Mouse (Mus musculus) kidney, embryonic 14.5 days (tissue): ENCODE results near the gene Btnl4. TPM values are rescaled to one million over a fixed set of nuclear protein-coding genes. Genes with fewer than 3 reads are reported as not detected.

Experiments
- ATAC-seq: fragments of 200-750 bp; cut with Nextera tagmentation; 2 replicates; pipeline ENCODE4 v1.8.0; 2017; ENCODE audit warnings: moderate number of reproducible peaks, mild to moderate bottlenecking, moderate TSS enrichment, moderate library complexity; ENCODE audit not compliant: low FRiP score, low TSS enrichment
- H3K27ac ChIP-seq: fragments of 300-500 bp; sonication (generic); 2 replicates; pipeline ENCODE4 v1.5.1; 2014; ENCODE audit warnings: low read depth, mild to moderate bottlenecking, low read length, moderate library complexity, mixed read lengths
- H3K27me3 ChIP-seq: fragments of 300-500 bp; sonication (generic); 2 replicates; pipeline ENCODE4 v1.6.1; 2014; ENCODE audit warnings: mild to moderate bottlenecking, low read length; ENCODE audit not compliant: control insufficient read depth, insufficient read depth
- H3K36me3 ChIP-seq: fragments of 300-500 bp; sonication (generic); 2 replicates; pipeline ENCODE4 v1.6.1; 2014; ENCODE audit warnings: low read length, mixed read lengths; ENCODE audit not compliant: control insufficient read depth, insufficient read depth
- H3K4me1 ChIP-seq: fragments of 300-500 bp; sonication (generic); 2 replicates; pipeline ENCODE4 v1.6.1; 2014; ENCODE audit warnings: low read length, mixed read lengths; ENCODE audit not compliant: control insufficient read depth, insufficient read depth
- H3K4me2 ChIP-seq: fragments of 300-500 bp; sonication (generic); replicated peaks from 2 replicates; pipeline ENCODE4 v1.6.1; 2014; ENCODE audit warnings: low read depth, mild to moderate bottlenecking, low read length
- H3K4me3 ChIP-seq: fragments of 300-500 bp; sonication (generic); 2 replicates; pipeline ENCODE4 v1.5.1; 2014; ENCODE audit warnings: mild to moderate bottlenecking, low read length
- H3K9ac ChIP-seq: fragments of 300-500 bp; sonication (generic); 2 replicates; pipeline ENCODE4 v1.6.1; 2014; ENCODE audit warnings: low read depth, mild to moderate bottlenecking, low read length, moderate library complexity
- H3K9me3 ChIP-seq: fragments of 300-500 bp; sonication (generic); 2 replicates; pipeline ENCODE4 v1.6.1; 2016; ENCODE audit warnings: low read length; ENCODE audit not compliant: control insufficient read depth
- WGBS: fragments of 180-500 bp; shearing (Covaris S2); extraction: QIAGEN DNeasy Blood & Tissue Kit; methylation state at CpG from one replicate; pipeline ENCODE4 v1.1.7; 2014; 5-methylcytosine and 5-hydroxymethylcytosine counted together
- polyA plus RNA-seq: library from polyadenylated mRNA; unstranded; fragments of >200 nt; fragmentation: Nextera tagmentation; extraction: Ambion mirVana; gene quantifications from 2 replicates; pipeline ENCODE4 v1.2.1, GENCODE M21; 2014

Gene Btnl4
- polyA plus RNA-seq, 1 experiment from 2014 or later, result not detected

GRCm38 (mm10) chr17:34448473-34449041, 28.6 kb downstream of the Btnl4 start:
- ATAC-seq, result no peak
- Histone ChIP-seq H3K27ac (no peak overlapping the region), H3K9ac (no peak overlapping the region), H3K4me3 (no peak overlapping the region), H3K9me3 (no peaks in the 10 kb centered on the region), H3K4me1 (no peaks in the 10 kb centered on the region), H3K4me2 (no peak overlapping the region), H3K27me3 (no peaks in the 10 kb centered on the region), H3K36me3 (no peaks in the 10 kb centered on the region)
- WGBS, result 36% methylated on average over 6 of the region's 6 CpGs

DNA sequence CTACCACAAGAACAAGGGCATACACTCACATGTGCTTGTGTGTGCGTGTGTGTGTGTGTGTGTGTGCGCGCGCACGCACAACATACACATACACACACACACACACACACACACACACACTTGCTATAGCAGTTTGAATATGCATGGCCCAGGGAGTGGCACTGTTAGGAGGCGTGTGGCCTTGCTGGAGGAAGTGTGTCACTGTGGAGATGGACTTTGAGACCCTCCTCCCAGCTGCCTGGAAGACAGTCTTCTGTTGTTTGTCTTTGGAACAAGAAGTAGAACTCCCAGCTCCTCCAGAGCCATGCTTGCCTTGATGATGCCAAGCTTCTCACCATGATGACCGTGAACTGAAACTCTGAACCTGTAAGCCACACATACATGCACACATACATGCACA, 35.1 kb downstream of the Btnl4 start:
- 89% methylated on average over 7 of the region's 7 CpGs for WGBS
- no peak for ATAC-seq
- no peaks in the 10 kb centered on the region for H3K27me3 ChIP-seq
- H3K4me1 ChIP-seq, result 0 out of 2 replicates have a peak, but pooled peaks cover 2% of the 10 kb centered on the region
- H3K4me3 ChIP-seq, result no peak overlapping the region
- H3K9me3 ChIP-seq, result no peaks in the 10 kb centered on the region
- no peak overlapping the region for H3K9ac ChIP-seq
- no peaks in the 10 kb centered on the region for H3K36me3 ChIP-seq
- no peak overlapping the region for H3K27ac ChIP-seq
- H3K4me2 ChIP-seq, result no peak overlapping the region

GRCm38 (mm10) chr17:34439795-34440194, 37.3 kb downstream of the Btnl4 start:
- Histone ChIP-seq H3K4me3 (no peak overlapping the region), H3K36me3 (no peaks in the 10 kb centered on the region), H3K9me3 (no peaks in the 10 kb centered on the region), H3K27me3 (no peaks in the 10 kb centered on the region), H3K4me1 (0 out of 2 replicates have a peak, but pooled peaks cover 3% of the 10 kb centered on the region), H3K4me2 (no peak overlapping the region), H3K9ac (no peak overlapping the region), H3K27ac (no peak overlapping the region)
- WGBS, result 50% methylated on average over 3 of the region's 3 CpGs
- no peak for ATAC-seq

GRCm38 (mm10) chr17:34438588-34438987, 38.5 kb downstream of the Btnl4 start:
- WGBS, result 45% methylated on average over 1 of the region's 1 CpGs
- Histone ChIP-seq H3K4me1 (0 out of 2 replicates have a peak, but pooled peaks cover 3% of the 10 kb centered on the region), H3K4me3 (no peak overlapping the region), H3K9me3 (no peaks in the 10 kb centered on the region), H3K9ac (no peak overlapping the region), H3K27ac (no peak overlapping the region), H3K36me3 (no peaks in the 10 kb centered on the region), H3K4me2 (no peak overlapping the region), H3K27me3 (no peaks in the 10 kb centered on the region)
- no peak for ATAC-seq

DNA sequence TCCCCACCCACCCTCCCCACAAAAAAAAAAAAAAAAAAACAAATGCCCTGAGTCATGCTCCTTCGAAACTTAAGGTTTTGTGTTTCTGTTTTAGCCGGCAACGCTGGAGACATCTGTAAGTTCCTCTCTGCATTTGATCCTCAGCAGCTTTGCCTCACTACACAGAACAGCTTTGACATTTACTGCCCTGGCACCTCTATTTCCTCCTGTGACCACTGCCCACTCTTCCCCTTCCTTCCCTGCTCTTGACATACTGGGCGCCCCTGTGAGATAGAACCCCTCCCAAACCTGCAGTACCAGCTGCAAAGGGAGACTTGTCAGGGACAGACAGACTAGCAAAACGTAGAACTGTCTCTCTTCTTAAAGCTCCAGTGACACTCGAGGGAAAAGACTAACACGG, 39.5 kb downstream of the Btnl4 start:
- no peak overlapping the region for H3K4me2 ChIP-seq
- H3K4me3 ChIP-seq, result no peak overlapping the region
- no peaks in the 10 kb centered on the region for H3K9me3 ChIP-seq
- H3K27me3 ChIP-seq, result no peaks in the 10 kb centered on the region
- H3K36me3 ChIP-seq, result no peaks in the 10 kb centered on the region
- no peak overlapping the region for H3K27ac ChIP-seq
- 39% methylated on average over 7 of the region's 7 CpGs for WGBS
- H3K9ac ChIP-seq, result no peak overlapping the region
- 0 out of 2 replicates have a peak, but pooled peaks cover 3% of the 10 kb centered on the region for H3K4me1 ChIP-seq
- ATAC-seq, result no peak

- Histone ChIP-seq H3K9me3 (no peaks in the 10 kb centered on the region), H3K36me3 (no peaks in the 10 kb centered on the region), H3K27ac (no peak overlapping the region), H3K27me3 (no peaks in the 10 kb centered on the region), H3K9ac (no peak overlapping the region), H3K4me2 (no peak overlapping the region), H3K4me3 (no peak overlapping the region), H3K4me1 (0 out of 2 replicates have a peak, but pooled peaks cover 3% of the 10 kb centered on the region)
- WGBS, result 46% methylated on average over 4 of the region's 4 CpGs
- no peak for ATAC-seq
These were observed 40.0 kb downstream of the Btnl4 start for GRCm38 (mm10) chr17:34437120-34437519.

- no peak overlapping the region for H3K4me2 ChIP-seq
- no peak overlapping the region for H3K9ac ChIP-seq
- no peaks in the 10 kb centered on the region for H3K27me3 ChIP-seq
- no peaks in the 10 kb centered on the region for H3K4me1 ChIP-seq
- H3K4me3 ChIP-seq, result no peak overlapping the region
- no peak overlapping the region for H3K27ac ChIP-seq
- no peaks in the 10 kb centered on the region for H3K36me3 ChIP-seq
- no peaks in the 10 kb centered on the region for H3K9me3 ChIP-seq
- ATAC-seq, result no peak
These were observed 49.5 kb downstream of the Btnl4 start for GRCm38 (mm10) chr17:34427597-34427996.

DNA sequence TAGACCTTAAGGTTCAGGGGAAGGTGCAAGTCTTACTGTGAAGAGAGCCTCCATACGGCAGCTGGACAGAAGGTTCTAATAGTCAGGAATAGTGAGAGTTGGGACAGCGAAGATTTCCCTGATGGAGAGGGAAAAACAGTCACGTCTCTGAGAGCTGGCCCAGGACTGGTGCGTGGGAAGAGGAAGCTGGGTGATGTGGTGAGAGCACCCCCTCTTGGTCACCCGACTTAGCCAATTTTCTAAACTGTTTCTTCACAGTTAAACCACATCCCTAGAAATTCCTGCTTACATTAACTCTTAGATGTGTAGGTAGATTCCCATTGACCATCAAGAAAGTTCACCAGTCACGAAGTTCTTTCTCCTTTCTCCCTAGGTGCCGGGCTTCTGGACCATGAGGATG, 57.1 kb downstream of the Btnl4 start:
- H3K4me2 ChIP-seq, result no peak overlapping the region
- 78% methylated on average over 7 of the region's 7 CpGs for WGBS
- no peak for ATAC-seq

More for the DNA sequence above, 57.1 kb downstream of the Btnl4 start:
- no peak overlapping the region for H3K9ac ChIP-seq
- H3K27ac ChIP-seq, result no peak overlapping the region
- H3K4me1 ChIP-seq, result no peaks in the 10 kb centered on the region
- no peak overlapping the region for H3K4me3 ChIP-seq
- no peaks in the 10 kb centered on the region for H3K9me3 ChIP-seq
- H3K27me3 ChIP-seq, result no peaks in the 10 kb centered on the region
- H3K36me3 ChIP-seq, result no peaks in the 10 kb centered on the region
